Mouse (Mus musculus) G1E-ER4 (cell line): Measurements from ENCODE around the gene Parp1. TPM values are rescaled to one million over a fixed set of nuclear protein-coding genes. Genes with fewer than 3 reads are reported as not detected.

Experiments
- GATA1 ChIP-seq: IDR thresholded peaks from one replicate; pipeline ENCODE4 v1.8.0; 2012; ENCODE audit warnings: low read length, inconsistent platforms
- polyA plus RNA-seq: library from polyadenylated mRNA; stranded (reverse); fragments of >175 nt; gene quantifications from 2 replicates; pipeline ENCODE4 v1.2.3, GENCODE M21; 2012

Parp1 gene
- polyA plus RNA-seq, 1 experiment: 174 TPM

GRCm38 (mm10) chr1:180600578-180600977 is 31.9 kb downstream of the Parp1 start:
- no peak for TF ChIP-seq GATA1

GRCm38 (mm10) chr1:180601806-180602205 is 33.1 kb downstream of the Parp1 start:
- no peak for TF ChIP-seq GATA1

GRCm38 (mm10) chr1:180604579-180604978 is 35.9 kb downstream of the Parp1 start:
- no peak for TF ChIP-seq GATA1

GRCm38 (mm10) chr1:180606106-180606505 is 37.4 kb downstream of the Parp1 start:
- no peak for TF ChIP-seq GATA1

- TF ChIP-seq GATA1: no peak
Observed at GRCm38 (mm10) chr1:180606796-180607577, 38.3 kb downstream of the Parp1 start.

- no peak for TF ChIP-seq GATA1
Observed at GRCm38 (mm10) chr1:180607578-180607879, 38.8 kb downstream of the Parp1 start.

- no peak for TF ChIP-seq GATA1
Observed at GRCm38 (mm10) chr1:180616762-180617161, 48.0 kb downstream of the Parp1 start.

GRCm38 (mm10) chr1:180622389-180622788 is 53.7 kb downstream of the Parp1 start:
- no peak for TF ChIP-seq GATA1

- no peak for TF ChIP-seq GATA1
Observed at GRCm38 (mm10) chr1:180623911-180624310, 55.2 kb downstream of the Parp1 start.

GRCm38 (mm10) chr1:180626141-180626540 is 57.4 kb downstream of the Parp1 start:
- TF ChIP-seq GATA1: no peak

- TF ChIP-seq GATA1: no peak
Observed at GRCm38 (mm10) chr1:180639416-180640401, 71.0 kb downstream of the Parp1 start.

- no peak for TF ChIP-seq GATA1
Observed at GRCm38 (mm10) chr1:180640605-180641125, 71.9 kb downstream of the Parp1 start.

GRCm38 (mm10) chr1:180641137-180641517 is 72.4 kb downstream of the Parp1 start, which contains the start of gene Lin9:
Gene Lin9 (plus strand): TSS chr1:180641150.
- TF ChIP-seq GATA1: no peak

GRCm38 (mm10) chr1:180641518-180642227 is 72.9 kb downstream of the Parp1 start:
- TF ChIP-seq GATA1: no peak

GRCm38 (mm10) chr1:180642228-180642564 is 73.5 kb downstream of the Parp1 start:
- TF ChIP-seq GATA1: no peak

Other genes with a start within 250 kb of the Parp1 start
- gene Itpkb, start 238.4 kb upstream of the Parp1 start, polyA plus RNA-seq: 19.6 and 21.2 TPM in 2 replicates
- not detected in 2 replicates for gene Stum, start 85.4 kb upstream of the Parp1 start, polyA plus RNA-seq
- 0.51 and 0.54 TPM in 2 replicates for gene Lin9, start 72.2 kb downstream of the Parp1 start, polyA plus RNA-seq
- gene Mixl1, start 128.1 kb downstream of the Parp1 start, polyA plus RNA-seq: not detected in 2 replicates
- gene Acbd3, start 157.1 kb downstream of the Parp1 start, polyA plus RNA-seq: 8.2 and 10.9 TPM in 2 replicates
- 942 and 1,350 TPM in 2 replicates for gene H3f3a, start 245.0 kb downstream of the Parp1 start, polyA plus RNA-seq